19 mouse cellular contexts compared by ENCODE assay signal in the genomic region with DNA sequence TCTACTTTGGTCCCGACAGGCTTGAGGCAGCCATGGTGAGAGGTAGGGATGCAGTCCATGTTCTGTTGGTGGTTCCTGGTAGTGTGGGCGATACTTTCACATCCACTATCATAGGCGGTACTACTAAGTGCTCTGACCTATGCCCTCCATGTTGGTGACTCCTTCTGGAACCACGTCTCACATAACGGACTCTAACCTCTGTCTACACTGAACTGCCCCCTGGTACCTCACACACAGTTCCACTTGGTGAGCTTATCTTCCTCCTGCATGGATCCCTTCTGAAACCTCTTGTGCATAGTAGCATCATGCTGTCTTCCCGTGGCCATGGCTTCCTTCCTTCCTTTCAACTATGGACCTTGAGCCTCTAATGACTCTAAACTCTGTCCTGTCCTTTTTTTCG.
"Had no signal": no experiment of that assay in that cellular context is flagged by ENCODE, and none has a peak within 500 bp of the region (broad histone marks: within the 10 kb centered on the region; RNA-seq: fewer than 3 reads in every experiment).

No protein-coding gene starts in this region.

- H3K27me3 ChIP-seq: midbrain, embryonic 15.5 days had no signal

- DNase-seq: kidney, adult 2 months; kidney, postnatal 10 days; kidney, postnatal 36 days; layer of hippocampus, postnatal 36 days; lung, adult 18-20 months; lung, postnatal 4 days; right cerebral cortex, adult 18-20 months; right cerebral cortex, postnatal 14 days; right cerebral cortex, postnatal 4 days; spleen, adult 18-20 months; thymus, postnatal 25 days had no signal

- H3K27ac ChIP-seq: left cerebral cortex, adult 2 months; liver, embryonic 14.5 days; midbrain, embryonic 15.5 days; neural tube, embryonic 12.5 days; neural tube, embryonic 15.5 days; stomach, postnatal 0 days had no signal

- H3K9me3 ChIP-seq: midbrain, embryonic 15.5 days; neural tube, embryonic 12.5 days; neural tube, embryonic 15.5 days had no signal

- H3K9ac ChIP-seq: liver, embryonic 14.5 days; midbrain, embryonic 15.5 days; neural tube, embryonic 12.5 days; neural tube, embryonic 15.5 days had no signal

- ATAC-seq: midbrain, embryonic 15.5 days had no signal

- H3K4me2 ChIP-seq: liver, embryonic 11.5 days; midbrain, embryonic 11.5 days; midbrain, embryonic 15.5 days; neural tube, embryonic 12.5 days; neural tube, embryonic 15.5 days had no signal

- H3K4me3 ChIP-seq: left cerebral cortex, adult 2 months; midbrain, embryonic 15.5 days; neural tube, embryonic 12.5 days; neural tube, embryonic 15.5 days had no signal

- H3K36me3 ChIP-seq: midbrain, embryonic 15.5 days; neural tube, embryonic 15.5 days had no signal
